Mouse (Mus musculus) bone marrow macrophage, adult 2 months (primary cell): ENCODE measurements around the gene Dnase1l2. TPM values are rescaled to one million over a fixed set of nuclear protein-coding genes. Genes with fewer than 3 reads are reported as not detected.

ENCODE experiments used
- H3K27ac ChIP-seq: 2 replicates; pipeline ENCODE4 v1.5.1; 2012; ENCODE audit warnings: low read depth, low read length; ENCODE audit not compliant: insufficient read depth
- H3K4me1 ChIP-seq: 2 replicates; pipeline ENCODE4 v1.6.1; 2012; ENCODE audit warnings: low read length; ENCODE audit not compliant: control insufficient read depth, insufficient read depth
- H3K4me3 ChIP-seq: 2 replicates; pipeline ENCODE4 v1.5.1; 2012; ENCODE audit warnings: mild to moderate bottlenecking, low read length, moderate library complexity; ENCODE audit not compliant: insufficient read depth
- CTCF ChIP-seq: IDR thresholded peaks from 2 replicates; pipeline ENCODE4 v1.5.1; 2012; ENCODE audit warnings: low read depth, mild to moderate bottlenecking, low read length, moderate library complexity
- POLR2A ChIP-seq: IDR thresholded peaks from 2 replicates; pipeline ENCODE4 v1.6.1; 2012; ENCODE audit warnings: mild to moderate bottlenecking, low read depth, low read length, borderline replicate concordance
- polyA plus RNA-seq: library from polyadenylated mRNA; stranded (reverse); fragments of >200 nt; gene quantifications from 2 replicates; pipeline ENCODE4 v1.2.4, GENCODE M21; 2012; ENCODE audit not compliant: missing spikeins, insufficient read depth, insufficient read length

Gene Dnase1l2
- polyA plus RNA-seq, 1 experiment = 3.3 TPM

GRCm38 (mm10) chr17:24479431-24479830 lies 36.5 kb upstream of the Dnase1l2 start:
- Histone ChIP-seq H3K4me3 (no peak overlapping the region), H3K27ac (peak overlapping the region; percentile 39; the same call in 1 of the 2 replicates), H3K4me1 (peaks cover 19% of the 10 kb centered on the region)
- TF ChIP-seq CTCF (no peak), POLR2A (no peak)

- Histone ChIP-seq H3K4me1 (peaks cover 19% of the 10 kb centered on the region), H3K4me3 (peak within 1 kb of the TSS; percentile 100), H3K27ac (peak within 1 kb of the TSS; percentile 78)
- TF ChIP-seq POLR2A (no peak), CTCF (peak; percentile 35)
These were observed 35.9 kb upstream of the Dnase1l2 start, which contains the start of gene Mlst8 for GRCm38 (mm10) chr17:24478663-24479380. TSS of gene Mlst8 (minus strand) at chr17:24479078.

GRCm38 (mm10) chr17:24477985-24478600 lies 35.2 kb upstream of the Dnase1l2 start:
- H3K4me3 ChIP-seq = peak overlapping the region; percentile 100
- H3K4me1 ChIP-seq = peaks cover 19% of the 10 kb centered on the region
- H3K27ac ChIP-seq = no peak overlapping the region
- TF ChIP-seq CTCF = no peak
- TF ChIP-seq POLR2A = no peak

- H3K4me1 ChIP-seq = peaks cover 25% of the 10 kb centered on the region
- TF ChIP-seq POLR2A (no peak), CTCF (no peak)
- H3K27ac ChIP-seq = no peak overlapping the region
- H3K4me3 ChIP-seq = no peak overlapping the region
These were observed 34.4 kb upstream of the Dnase1l2 start for GRCm38 (mm10) chr17:24477053-24477984.

- Histone ChIP-seq H3K4me3 (no peak overlapping the region), H3K27ac (no peak overlapping the region), H3K4me1 (peaks cover 33% of the 10 kb centered on the region)
- no peak for TF ChIP-seq POLR2A
- TF ChIP-seq CTCF = no peak
These were observed 33.3 kb upstream of the Dnase1l2 start for GRCm38 (mm10) chr17:24476022-24476776.

GRCm38 (mm10) chr17:24475586-24475985 lies 32.7 kb upstream of the Dnase1l2 start:
- peaks cover 32% of the 10 kb centered on the region for H3K4me1 ChIP-seq
- TF ChIP-seq POLR2A (no peak), CTCF (no peak)
- no peak overlapping the region for H3K27ac ChIP-seq
- no peak overlapping the region for H3K4me3 ChIP-seq

GRCm38 (mm10) chr17:24474557-24474956 lies 31.7 kb upstream of the Dnase1l2 start:
- Histone ChIP-seq H3K4me3 (no peak overlapping the region), H3K4me1 (peaks cover 23% of the 10 kb centered on the region)
- TF ChIP-seq POLR2A (no peak), CTCF (no peak)

GRCm38 (mm10) chr17:24473612-24474275 lies 30.8 kb upstream of the Dnase1l2 start, which contains the start of gene Bricd5:
TSS of gene Bricd5 (plus strand) at chr17:24473884.
- Histone ChIP-seq H3K4me1 (peaks cover 23% of the 10 kb centered on the region), H3K27ac (no peak within 1 kb of the TSS)

More at GRCm38 (mm10) chr17:24474557-24474956, 31.7 kb upstream of the Dnase1l2 start:
- H3K27ac ChIP-seq = no peak overlapping the region

More at GRCm38 (mm10) chr17:24473612-24474275, 30.8 kb upstream of the Dnase1l2 start, which contains the start of gene Bricd5:
- TF ChIP-seq CTCF (no peak), POLR2A (no peak)
- H3K4me3 ChIP-seq = no peak within 1 kb of the TSS
